Mouse (Mus musculus): Measurements from ENCODE around the gene Dtx2. TPM values are rescaled to one million over a fixed set of nuclear protein-coding genes. Genes with fewer than 3 reads are reported as not detected.

Dtx2 gene
- polyA plus RNA-seq, 1 experiment from 2014 or later = 33.9 TPM

DNA sequence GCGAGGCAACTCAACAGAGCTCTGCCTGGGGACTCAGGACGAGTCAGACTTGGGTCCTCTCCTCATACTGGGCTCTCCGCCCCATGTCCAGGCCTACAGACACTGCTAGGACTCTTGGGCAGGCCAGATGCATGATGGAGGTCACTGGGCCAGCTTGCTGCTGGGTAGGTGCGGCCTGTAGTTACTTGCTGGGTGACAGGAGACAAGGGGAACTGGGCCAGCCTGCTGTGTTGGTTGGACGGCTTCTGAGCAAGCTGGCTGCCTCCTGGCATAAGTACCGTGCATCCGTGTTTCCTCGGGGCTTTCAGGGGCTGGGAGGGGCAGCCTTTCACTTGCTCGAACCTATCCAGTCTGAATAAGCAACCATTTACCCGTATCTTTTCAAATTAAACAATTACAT, 21.0 kb downstream of the Dtx2 start:
- no peaks in the 10 kb centered on the region for H3K27me3 ChIP-seq (ENCODE audit: poor library complexity, severe bottlenecking)
- WGBS = 87% methylated on average over 10 of the region's 10 CpGs
- H3K4me3 ChIP-seq = no peak overlapping the region
- no peak for DNase-seq (ENCODE audit: extremely low spot score, low spot score)
- H3K9me3 ChIP-seq = no peaks in the 10 kb centered on the region
- 0 out of 2 replicates have a peak, but pooled peaks cover 2% of the 10 kb centered on the region for H3K4me1 ChIP-seq
- H3K36me3 ChIP-seq (replicated peaks) = peaks cover 68% of the 10 kb centered on the region
- H3K27ac ChIP-seq = no peak overlapping the region

DNA sequence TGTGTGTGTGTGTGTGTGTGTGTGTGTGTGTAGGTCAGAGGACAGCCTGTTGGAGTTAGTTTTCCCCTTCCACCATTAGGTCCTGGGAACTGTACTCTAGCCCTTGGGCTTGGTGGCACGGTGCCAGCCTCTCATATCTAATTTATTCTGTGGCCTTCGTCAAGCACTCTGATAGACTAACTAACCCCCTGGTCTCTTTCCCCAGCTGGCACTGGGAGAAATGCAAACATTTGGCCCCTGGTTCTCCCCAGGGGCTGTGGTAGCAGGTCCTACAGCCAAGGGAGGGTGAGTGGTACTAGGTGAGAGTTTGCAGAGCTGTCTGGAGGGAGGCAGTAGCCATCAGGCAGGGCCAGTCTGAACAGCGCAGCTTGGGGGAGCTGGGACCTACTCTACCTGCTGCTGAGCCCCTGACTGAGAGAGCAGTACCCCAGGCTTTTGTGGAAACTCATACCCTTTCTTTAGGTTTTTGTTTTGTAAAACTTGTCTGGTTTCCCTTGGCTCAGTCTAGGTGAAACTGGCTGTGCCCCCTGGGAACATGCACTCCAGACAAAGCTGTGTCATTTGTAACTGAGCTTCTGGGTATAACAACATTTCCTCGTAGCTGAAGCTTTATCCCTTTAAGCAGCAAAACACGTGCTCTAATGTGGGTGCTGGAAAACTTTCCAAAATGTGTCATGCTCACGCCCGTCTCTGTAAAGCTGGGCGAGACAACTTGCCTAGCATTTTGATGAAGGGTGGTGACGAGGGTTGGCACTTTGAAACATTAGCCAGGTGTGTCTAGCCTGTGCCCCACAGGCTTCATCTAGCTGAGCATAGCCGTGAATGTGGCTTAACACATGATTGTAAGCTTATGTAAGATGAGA, 21.6 kb downstream of the Dtx2 start:
- Histone ChIP-seq H3K36me3 (replicated peaks) (peaks cover 65% of the 10 kb centered on the region), H3K27ac (no peak overlapping the region)
- no peak for DNase-seq (ENCODE audit: extremely low spot score, low spot score)

DNA sequence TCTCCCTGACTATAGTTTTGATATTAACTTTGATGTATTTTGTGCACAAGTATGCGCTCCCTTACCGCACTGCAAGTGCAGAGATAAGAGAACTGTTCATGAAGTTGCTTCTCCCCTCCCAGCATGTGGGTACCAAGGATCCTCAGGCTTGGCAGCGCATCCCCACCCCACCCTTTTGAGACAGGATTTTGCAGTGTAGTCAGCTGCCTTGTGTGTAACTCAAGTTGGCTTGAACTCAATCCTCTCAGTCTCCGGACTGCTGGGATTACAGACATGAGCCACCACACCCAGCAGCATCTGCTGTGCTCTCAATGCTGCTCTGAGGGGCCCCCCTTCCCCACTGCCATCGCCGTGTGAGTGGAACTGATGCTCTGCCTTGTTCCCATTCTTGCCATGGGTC, 22.7 kb downstream of the Dtx2 start:
- WGBS = 92% methylated on average over 6 of the region's 6 CpGs
- Histone ChIP-seq H3K4me1 (0 out of 2 replicates have a peak, but pooled peaks cover 2% of the 10 kb centered on the region), H3K4me3 (no peak overlapping the region), H3K27me3 (ENCODE audit: poor library complexity, severe bottlenecking) (no peaks in the 10 kb centered on the region), H3K27ac (no peak overlapping the region), H3K9me3 (no peaks in the 10 kb centered on the region), H3K36me3 (replicated peaks) (peaks cover 65% of the 10 kb centered on the region)
- DNase-seq (ENCODE audit: extremely low spot score, low spot score) = no peak

More for the DNA sequence above, 21.6 kb downstream of the Dtx2 start:
- 89% methylated on average over 10 of the region's 10 CpGs for WGBS
- Histone ChIP-seq H3K4me1 (0 out of 2 replicates have a peak, but pooled peaks cover 2% of the 10 kb centered on the region), H3K27me3 (ENCODE audit: poor library complexity, severe bottlenecking) (no peaks in the 10 kb centered on the region), H3K4me3 (no peak overlapping the region), H3K9me3 (no peaks in the 10 kb centered on the region)

DNA sequence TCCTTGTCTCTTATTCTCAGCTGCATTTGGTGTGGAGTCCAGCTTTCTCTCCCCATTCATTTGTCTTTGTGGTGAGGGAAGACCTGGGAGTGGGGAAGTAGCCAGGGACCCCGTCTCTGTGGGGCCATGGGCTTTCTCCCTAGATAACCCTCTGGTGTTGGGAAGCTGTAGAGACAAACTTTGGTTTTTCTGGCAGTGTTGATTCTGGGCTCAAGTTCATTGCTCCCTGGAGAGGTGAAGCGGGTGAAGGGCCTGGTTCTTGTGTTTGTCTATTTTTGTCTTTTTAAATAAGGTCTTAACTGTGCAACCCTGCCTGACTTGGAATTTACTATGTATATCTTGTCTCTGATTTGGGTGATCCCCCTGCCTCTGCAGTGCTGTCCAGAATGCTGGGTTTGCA, 24.1 kb downstream of the Dtx2 start:
- H3K4me1 ChIP-seq = 0 out of 2 replicates have a peak, but pooled peaks cover 2% of the 10 kb centered on the region
- DNase-seq (ENCODE audit: extremely low spot score, low spot score) = no peak
- H3K27me3 ChIP-seq (ENCODE audit: poor library complexity, severe bottlenecking) = no peaks in the 10 kb centered on the region
- peaks cover 52% of the 10 kb centered on the region for H3K36me3 ChIP-seq (replicated peaks)
- no peak overlapping the region for H3K27ac ChIP-seq
- 90% methylated on average over 2 of the region's 2 CpGs for WGBS
- H3K4me3 ChIP-seq = no peak overlapping the region
- no peaks in the 10 kb centered on the region for H3K9me3 ChIP-seq

DNA sequence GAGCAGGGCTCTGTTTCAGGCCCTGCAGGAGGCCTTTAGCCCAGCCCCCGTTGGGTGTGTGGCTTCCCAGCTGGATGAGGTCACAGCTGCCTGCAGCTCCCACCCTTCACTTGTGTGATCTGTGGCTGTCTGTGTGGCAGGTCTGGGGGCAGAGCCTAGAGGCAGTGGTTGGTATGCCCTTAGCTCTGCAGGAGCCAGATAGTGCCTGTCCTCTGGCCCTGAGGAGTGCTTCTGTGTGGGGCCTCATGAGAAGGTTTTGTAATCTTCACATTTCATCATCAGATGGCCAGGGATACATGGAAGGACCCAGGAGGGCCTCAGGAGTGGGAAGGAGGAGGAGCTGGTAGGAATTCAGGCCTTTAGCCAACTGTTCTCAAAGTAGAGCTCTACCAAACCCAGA, 25.3 kb downstream of the Dtx2 start:
- DNase-seq (ENCODE audit: extremely low spot score, low spot score) = no peak
- Histone ChIP-seq H3K9me3 (no peaks in the 10 kb centered on the region), H3K4me1 (0 out of 2 replicates have a peak, but pooled peaks cover 2% of the 10 kb centered on the region), H3K36me3 (replicated peaks) (peaks cover 44% of the 10 kb centered on the region), H3K27me3 (ENCODE audit: poor library complexity, severe bottlenecking) (no peaks in the 10 kb centered on the region), H3K4me3 (no peak overlapping the region), H3K27ac (no peak overlapping the region)
- WGBS = 52% methylated on average over 1 of the region's 1 CpGs

DNA sequence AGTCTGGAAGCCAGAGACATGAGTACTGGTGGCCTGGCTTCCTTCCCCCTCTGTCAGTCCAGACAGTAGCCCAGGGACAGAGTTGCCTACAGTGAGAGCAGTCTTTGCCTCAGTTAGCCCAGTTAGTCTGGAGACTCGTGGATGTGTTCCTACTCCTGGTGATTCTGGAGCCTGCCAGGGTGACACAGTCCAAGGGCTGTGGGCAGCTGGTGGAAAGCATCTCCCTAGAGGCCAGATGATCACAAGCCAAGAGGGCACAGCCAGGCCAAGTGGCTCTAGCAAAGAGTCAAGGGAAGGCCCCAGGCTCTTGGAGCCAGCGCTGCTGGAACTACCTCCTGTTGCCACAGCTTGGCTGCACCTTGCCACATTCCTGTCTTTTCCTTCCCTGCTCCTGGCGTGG, 31.1 kb downstream of the Dtx2 start:
- WGBS = 82% methylated on average over 3 of the region's 3 CpGs
- peaks cover 67% of the 10 kb centered on the region for H3K36me3 ChIP-seq (replicated peaks)

DNA sequence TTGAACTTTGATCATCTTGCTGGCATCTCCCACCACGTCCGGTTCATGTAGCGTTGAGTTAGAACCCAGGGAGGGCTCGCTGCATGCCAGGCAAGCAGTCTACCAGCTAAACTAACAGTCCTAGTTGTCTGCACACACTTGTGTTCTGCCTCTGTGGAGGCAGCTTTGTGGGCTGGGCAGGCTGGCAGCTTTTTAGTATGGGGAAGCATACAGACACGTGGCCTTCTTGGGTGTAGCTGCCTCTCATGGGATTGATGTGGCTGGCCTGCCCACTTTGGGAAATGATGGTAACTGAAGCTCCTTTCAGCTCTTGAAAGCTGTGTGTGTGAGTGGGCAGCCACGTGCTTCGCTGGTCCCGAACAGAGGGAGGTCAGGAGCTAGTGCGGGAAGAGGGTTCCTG, 32.3 kb downstream of the Dtx2 start:
- Histone ChIP-seq H3K9me3 (no peaks in the 10 kb centered on the region), H3K27me3 (ENCODE audit: poor library complexity, severe bottlenecking) (no peaks in the 10 kb centered on the region), H3K27ac (no peak overlapping the region), H3K4me1 (0 out of 2 replicates have a peak, but pooled peaks cover 3% of the 10 kb centered on the region), H3K4me3 (no peak overlapping the region), H3K36me3 (replicated peaks) (peaks cover 70% of the 10 kb centered on the region)
- 87% methylated on average over 9 of the region's 9 CpGs for WGBS
- DNase-seq (ENCODE audit: extremely low spot score, low spot score) = no peak

More for the DNA sequence above, 31.1 kb downstream of the Dtx2 start:
- H3K9me3 ChIP-seq = no peaks in the 10 kb centered on the region
- H3K4me1 ChIP-seq = 0 out of 2 replicates have a peak, but pooled peaks cover 3% of the 10 kb centered on the region
- no peaks in the 10 kb centered on the region for H3K27me3 ChIP-seq (ENCODE audit: poor library complexity, severe bottlenecking)
- no peak overlapping the region for H3K4me3 ChIP-seq
- no peak overlapping the region for H3K27ac ChIP-seq
- DNase-seq (ENCODE audit: extremely low spot score, low spot score) = no peak

DNA sequence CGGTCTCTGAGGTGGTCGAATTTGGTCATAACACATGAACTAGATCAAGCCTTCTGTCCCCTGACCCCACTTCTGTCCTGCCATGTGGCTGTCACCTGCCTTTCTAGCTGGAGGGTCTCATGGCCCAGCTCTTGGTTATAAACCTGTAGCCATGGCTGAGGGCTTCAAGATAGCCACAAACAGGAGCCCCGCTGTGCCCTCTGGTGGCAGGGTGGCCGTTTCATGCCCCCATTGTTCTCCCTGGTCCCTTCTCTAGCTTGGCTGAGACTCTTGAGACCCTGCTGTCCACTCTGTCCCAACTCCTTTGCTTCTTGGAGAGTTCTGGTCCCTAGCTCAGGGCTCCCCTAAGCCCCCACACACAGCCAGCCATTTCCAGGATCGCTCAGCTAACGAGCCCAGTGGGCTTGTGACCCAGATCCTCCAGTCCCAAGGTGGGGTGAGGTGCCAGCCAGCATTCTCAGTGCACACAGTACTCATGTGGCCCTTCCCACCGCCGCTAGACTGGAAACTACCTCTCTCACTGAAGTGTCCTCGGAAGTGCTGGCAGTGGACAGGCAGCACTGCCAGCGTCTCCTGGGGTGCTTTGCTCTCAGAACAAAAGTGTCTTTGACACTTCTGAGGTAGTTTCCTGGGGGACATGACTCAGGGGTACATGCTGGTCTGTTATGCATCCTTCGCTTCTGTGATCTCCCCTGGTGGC, 33.2 kb downstream of the Dtx2 start:
- Histone ChIP-seq H3K4me1 (0 out of 2 replicates have a peak, but pooled peaks cover 3% of the 10 kb centered on the region), H3K4me3 (no peak overlapping the region), H3K27me3 (ENCODE audit: poor library complexity, severe bottlenecking) (no peaks in the 10 kb centered on the region), H3K36me3 (replicated peaks) (peaks cover 74% of the 10 kb centered on the region), H3K27ac (peak overlapping the region; percentile 33; the same call in 1 of the 2 replicates), H3K9me3 (no peaks in the 10 kb centered on the region)
- DNase-seq (ENCODE audit: extremely low spot score, low spot score) = no peak
- 85% methylated on average over 11 of the region's 11 CpGs for whole genome bisulfite sequencing

DNA sequence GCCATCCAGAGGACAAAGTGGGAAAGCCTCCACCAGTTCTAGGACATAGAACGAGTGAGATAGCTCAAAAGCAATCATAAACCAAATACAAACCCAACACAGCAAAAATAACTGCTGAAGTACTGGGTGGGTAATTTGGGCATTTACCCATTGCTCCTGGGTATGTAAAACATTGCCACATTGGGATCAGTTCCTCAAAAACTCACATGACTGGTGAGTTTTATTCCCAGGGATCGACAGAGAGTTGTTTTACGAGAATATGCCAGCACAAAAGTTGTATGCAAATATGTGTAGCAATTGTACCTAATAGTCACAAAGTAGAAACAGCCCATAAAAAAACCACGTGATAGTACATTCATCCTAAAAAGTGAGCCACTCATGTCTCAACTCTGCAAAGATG, 40.3 kb downstream of the Dtx2 start:
- peaks cover 32% of the 10 kb centered on the region for H3K36me3 ChIP-seq (replicated peaks)

DNA sequence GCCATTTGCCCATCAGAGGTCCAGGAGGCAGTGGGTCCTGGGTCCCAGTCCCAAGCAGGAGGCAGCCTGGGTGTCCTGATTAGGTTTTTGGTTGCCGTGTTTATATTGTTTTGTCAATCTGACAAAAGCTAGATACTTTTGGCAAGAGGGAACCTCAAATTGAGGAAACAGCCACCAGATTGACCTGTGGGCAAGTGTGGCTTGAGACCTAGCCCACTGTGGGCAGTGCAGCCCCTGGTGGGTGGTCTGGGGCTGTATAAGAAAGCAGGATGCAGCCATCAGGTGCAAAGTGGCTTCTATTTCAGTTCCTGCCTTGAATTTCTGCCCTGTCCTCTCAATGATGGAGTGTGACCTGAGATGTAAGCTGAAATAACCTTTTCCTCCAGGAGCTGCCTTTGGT, 40.7 kb downstream of the Dtx2 start:
- Histone ChIP-seq H3K27ac (no peak overlapping the region), H3K36me3 (replicated peaks) (peaks cover 28% of the 10 kb centered on the region), H3K27me3 (ENCODE audit: poor library complexity, severe bottlenecking) (no peaks in the 10 kb centered on the region), H3K9me3 (no peaks in the 10 kb centered on the region), H3K4me3 (no peak overlapping the region), H3K4me1 (peaks cover 7% of the 10 kb centered on the region)
- WGBS = 98% methylated on average over 1 of the region's 1 CpGs
- no peak for DNase-seq (ENCODE audit: extremely low spot score, low spot score)

More for the DNA sequence above, 40.3 kb downstream of the Dtx2 start:
- H3K4me3 ChIP-seq = no peak overlapping the region
- H3K27me3 ChIP-seq (ENCODE audit: poor library complexity, severe bottlenecking) = no peaks in the 10 kb centered on the region
- H3K27ac ChIP-seq = no peak overlapping the region
- WGBS = 90% methylated on average over 4 of the region's 4 CpGs
- DNase-seq (ENCODE audit: extremely low spot score, low spot score) = no peak
- peaks cover 3% of the 10 kb centered on the region for H3K4me1 ChIP-seq
- H3K9me3 ChIP-seq = no peaks in the 10 kb centered on the region

DNA sequence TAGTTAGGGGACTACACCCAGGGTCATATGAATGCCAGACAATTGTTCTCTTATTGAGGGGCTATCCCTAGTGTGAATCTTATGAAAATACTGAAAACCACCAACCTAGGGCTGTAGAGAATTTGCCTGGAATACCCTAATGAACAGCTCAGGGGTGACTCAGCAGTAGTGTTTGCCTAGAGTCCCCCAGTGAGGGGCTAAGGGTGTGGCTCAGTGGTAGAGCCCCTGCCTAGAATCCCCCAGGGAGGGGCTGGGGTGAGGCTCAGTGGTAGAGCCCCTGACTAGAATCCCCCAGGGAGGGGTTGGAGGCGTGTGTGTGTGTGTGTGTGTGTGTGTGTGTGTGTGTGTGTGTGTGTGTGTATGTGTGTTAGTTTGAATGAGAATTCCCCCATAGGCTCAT, 42.1 kb downstream of the Dtx2 start:
- WGBS = 75% methylated on average over 1 of the region's 1 CpGs
- H3K27ac ChIP-seq = no peak overlapping the region

DNA sequence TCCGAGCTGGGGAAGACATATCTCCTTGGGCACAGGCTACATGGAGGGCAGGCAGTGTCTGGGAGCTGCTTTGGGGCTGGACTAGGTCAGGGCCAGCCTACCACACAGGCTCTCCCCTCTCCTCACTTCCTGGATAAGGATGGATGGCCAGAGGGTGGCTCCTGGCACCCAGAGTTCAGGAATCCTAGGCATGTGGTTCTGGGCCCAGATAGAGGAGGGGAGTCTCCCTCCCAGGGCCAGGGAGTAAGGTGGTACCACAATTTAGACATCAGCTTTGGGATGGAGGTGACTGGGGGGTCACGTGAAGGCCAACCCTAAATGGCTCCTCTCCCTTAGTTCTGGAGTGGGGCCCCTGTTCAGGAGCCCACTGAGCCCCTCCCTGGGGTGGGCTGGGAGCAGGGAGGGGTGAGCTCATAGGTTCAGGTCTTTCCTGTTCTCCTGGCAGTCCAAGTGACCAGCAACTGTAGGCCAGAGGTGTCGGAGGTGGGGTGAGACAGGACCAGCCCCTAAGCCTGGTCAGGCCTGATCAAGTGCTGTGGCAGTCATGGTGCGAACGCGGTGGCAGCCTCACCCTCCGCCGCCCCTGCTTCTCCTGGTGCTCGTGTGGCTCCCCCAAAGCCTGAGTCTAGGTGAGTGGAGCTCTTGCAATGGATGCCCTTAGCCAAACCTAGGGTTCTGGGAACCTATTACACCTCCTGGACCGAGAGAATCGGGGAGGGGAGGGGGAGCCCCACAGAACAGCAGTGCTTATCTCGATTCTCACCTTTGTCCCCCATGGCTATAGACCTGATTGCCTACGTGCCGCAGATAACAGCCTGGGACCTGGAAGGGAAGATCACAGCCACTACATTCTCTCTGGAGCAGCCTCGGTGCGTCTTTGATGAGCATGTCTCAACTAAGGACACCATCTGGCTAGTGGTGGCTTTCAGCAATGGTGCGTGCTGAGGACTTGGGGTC, 43.9 kb downstream of the Dtx2 start, which contains the start of gene Upk3b:
Gene Upk3b (plus strand): TSS at position 239 of the 957 bp plus-strand sequence.
- Histone ChIP-seq H3K9me3 (no peaks in the 10 kb centered on the region), H3K27me3 (ENCODE audit: poor library complexity, severe bottlenecking) (no peaks in the 10 kb centered on the region), H3K27ac (0 out of 2 replicates have a peak within 1 kb of the TSS, but pooled peaks have one; percentile 2), H3K4me1 (peaks cover 15% of the 10 kb centered on the region), H3K4me3 (no peak within 1 kb of the TSS), H3K36me3 (replicated peaks) (no peaks in the 10 kb centered on the region)
- no peak for DNase-seq (ENCODE audit: extremely low spot score, low spot score)
- 85% methylated on average over 17 of the region's 17 CpGs for WGBS

More for the DNA sequence above, 42.1 kb downstream of the Dtx2 start:
- Histone ChIP-seq H3K4me3 (no peak overlapping the region), H3K4me1 (peaks cover 15% of the 10 kb centered on the region), H3K9me3 (no peaks in the 10 kb centered on the region), H3K36me3 (replicated peaks) (peaks cover 14% of the 10 kb centered on the region), H3K27me3 (ENCODE audit: poor library complexity, severe bottlenecking) (no peaks in the 10 kb centered on the region)
- DNase-seq (ENCODE audit: extremely low spot score, low spot score) = no peak

Data from forebrain, embryonic 10.5 days (tissue).